Mouse (Mus musculus): Measurements from ENCODE around the gene Gpr89.

The Gpr89 gene

DNA sequence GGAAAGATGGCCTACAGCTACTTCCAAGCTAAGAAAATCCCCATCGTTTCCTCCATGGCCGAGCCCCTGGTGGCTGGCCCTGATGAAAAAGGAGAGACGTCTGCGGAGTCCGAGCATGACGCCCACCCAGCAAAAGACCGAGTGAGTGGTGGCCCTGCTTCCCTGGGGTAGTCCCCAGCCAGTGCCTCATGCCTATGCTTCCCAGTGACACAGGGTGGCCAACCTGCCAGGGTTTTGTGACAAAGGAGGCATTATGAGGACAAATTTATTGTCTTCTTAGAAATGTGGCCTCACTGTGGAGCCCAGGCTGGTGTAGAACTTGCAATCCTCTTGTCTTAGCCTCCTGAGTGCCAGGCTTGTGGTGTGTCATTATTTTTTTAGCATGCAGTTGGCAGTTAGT is 36.1 kb downstream of the Gpr89 start:
- peak; percentile 83 for DNase-seq

DNA sequence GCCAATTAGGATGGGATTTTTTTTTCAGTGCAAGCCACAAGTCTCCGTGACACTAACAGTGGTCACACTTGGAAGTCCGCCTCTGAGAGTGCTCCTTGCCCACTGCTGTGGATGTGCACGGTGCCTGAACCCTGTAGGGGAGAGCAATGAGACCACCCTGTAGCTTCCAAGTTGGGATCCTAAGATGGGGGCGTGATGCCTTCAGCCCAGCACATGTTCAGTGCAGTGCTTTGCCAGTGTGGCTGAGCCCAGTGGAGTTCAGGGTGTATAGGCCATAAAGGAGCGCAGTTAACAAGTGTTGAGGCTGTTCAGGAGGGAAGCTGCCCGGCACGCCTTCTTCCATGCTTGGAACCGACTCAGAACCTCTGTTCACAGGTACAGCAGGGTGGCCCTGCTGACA is 36.6 kb downstream of the Gpr89 start:
- DNase-seq, result peak; percentile 88

- DNase-seq, result peak; percentile 80
Measured at GRCm38 (mm10) chr3:96867863-96868262, 37.3 kb downstream of the Gpr89 start.

DNA sequence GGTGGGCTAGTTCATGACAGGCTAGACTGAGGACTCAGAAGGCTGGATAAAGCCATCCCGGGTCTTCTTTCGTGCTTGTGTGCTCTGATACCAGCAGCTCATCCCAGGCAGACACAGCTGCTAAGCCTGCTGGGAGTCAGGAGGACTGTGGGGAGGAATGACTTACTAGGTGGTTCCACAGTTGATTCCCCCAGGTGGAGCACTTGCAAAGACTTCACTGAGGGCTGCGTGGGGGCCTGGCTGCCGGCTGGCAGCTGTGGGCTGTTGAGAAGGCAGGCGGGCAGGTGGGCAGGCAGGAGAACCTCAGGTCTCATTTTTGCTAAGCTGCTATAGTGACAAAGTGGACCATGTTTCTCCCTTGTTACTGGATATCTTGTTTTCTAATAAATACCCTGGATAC is 44.6 kb downstream of the Gpr89 start:
- peak; percentile 81 for DNase-seq

- DNase-seq, result peak; percentile 83
Measured at GRCm38 (mm10) chr3:96855833-96856232, 49.3 kb downstream of the Gpr89 start.

DNA sequence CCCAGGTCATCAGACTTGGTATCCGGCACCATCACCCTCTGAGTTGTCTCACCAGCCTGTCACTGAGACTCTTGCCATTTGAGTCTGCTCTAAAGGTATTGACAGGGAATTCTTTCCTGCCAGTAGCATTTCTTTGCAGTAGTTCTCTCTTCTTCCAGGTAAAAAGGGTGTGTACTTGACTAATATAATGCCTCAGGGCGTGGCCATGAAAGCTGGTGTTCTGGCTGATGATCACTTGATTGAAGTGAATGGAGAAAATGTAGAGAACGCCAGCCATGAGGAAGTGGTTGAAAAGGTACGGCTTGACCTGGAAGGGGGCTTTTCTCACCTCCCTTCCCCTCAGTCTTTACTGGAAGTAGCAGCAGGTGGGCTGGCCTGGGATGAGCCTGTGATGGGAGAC is 50.8 kb downstream of the Gpr89 start:
- peak; percentile 46 for DNase-seq

GRCm38 (mm10) chr3:96852561-96852960 is 52.6 kb downstream of the Gpr89 start:
- DNase-seq, result peak; percentile 59

DNA sequence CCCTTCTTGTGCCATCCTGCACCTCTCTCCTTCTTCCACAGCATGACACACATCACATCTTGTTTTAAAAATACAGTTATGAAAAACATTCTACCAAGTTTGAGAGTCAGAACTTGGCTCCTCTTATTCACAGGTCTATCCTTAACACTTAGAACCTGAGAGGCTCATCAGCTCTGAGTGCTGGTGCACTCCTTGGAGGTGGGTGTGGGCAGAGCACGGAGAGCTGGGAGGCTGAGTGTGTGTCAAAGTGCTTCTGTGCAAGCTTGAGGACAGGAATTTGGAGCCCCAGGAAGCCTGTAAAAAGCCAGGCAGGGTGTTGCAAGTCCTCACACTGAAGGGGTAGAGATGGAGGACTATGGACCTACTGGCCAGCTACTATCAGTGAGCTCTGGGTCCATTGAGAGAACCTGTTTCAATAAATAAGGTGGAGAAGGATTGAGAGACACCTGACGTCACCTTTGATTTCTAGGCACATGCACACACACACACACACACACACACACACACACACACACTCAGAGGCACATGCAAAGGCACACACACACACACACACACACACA is 55.9 kb downstream of the Gpr89 start:
- DNase-seq, result peak; percentile 70

DNA sequence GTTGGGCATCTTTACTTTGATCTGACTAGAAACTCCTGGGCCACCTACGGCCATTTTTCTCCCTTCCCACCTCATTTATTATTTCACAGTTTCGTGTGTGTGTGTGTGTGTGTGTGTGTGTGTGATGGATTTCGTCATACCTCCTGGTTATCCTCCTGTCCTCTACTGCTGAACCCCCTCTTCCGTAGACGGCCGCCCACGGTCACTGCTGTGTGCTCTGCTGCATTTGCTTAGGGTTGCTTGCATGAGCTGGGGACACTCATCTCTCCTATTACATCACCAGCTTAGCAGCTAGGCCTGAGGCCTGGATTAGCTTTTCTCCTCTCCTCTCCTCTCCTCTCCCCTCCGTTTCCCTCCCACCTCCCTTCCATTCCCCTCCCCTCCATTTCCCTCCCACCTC is 56.7 kb downstream of the Gpr89 start:
- DNase-seq, result peak; percentile 51

DNA sequence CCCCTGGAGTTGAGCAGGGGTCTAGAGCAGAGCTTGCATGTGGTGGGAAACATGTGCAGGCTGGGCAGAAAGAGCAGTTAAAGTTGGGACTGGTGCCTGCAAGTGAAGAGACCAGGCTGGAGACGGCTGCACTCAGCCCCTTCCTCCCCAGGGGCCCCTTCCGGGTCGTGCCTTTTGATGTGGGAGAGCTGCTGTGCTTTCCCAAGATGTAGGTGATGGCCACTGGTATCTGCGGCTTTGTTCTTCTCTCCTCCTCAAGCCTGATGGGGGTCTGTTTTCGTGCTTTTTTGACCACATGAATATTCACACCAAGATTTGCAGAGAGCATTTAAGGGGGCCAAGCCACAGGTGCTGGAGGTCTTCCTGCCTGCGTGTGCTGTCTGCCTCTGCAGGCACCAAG is 57.5 kb downstream of the Gpr89 start:
- peak; percentile 71 for DNase-seq

DNA sequence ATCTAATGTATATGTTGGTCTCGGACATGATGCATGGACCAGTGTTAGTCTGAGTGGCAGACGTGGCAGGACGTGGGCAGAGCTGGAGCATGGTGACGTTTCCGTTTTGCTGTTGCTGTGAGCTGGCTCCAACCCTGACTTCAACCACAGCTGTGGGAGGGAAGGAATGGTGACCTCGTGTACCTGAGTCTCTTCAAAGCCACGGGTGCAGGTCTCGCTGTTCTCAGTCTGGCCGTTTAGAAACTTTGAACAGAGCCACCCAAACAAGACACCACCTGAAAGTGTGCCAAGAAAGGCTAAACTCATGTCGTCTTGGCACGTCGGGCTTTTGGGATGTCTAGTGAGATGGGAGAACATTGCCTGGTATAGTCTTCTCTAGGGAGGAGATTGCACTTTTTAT is 58.2 kb downstream of the Gpr89 start:
- DNase-seq, result peak; percentile 85

GRCm38 (mm10) chr3:96845806-96846205 is 59.3 kb downstream of the Gpr89 start:
- peak; percentile 70 for DNase-seq

DNA sequence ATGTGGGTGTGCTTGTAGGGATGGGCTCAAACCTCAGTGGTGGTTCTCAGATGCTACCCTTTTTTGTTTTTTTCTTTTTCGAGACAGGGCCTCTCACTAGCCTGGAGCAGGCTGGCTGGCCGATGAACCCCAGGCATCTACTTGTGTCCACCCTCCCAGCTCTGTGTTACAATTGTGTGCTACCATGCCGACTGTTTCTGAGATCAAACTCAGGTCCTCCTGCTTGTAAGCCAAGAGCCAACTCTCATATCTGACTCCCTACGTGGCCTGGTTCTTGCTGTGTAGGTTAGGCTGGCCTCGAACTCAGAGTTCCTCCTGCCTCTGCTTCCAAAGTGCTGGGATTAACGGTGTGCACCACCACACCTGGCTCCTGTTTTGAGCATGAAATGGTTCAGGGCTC is 60.0 kb downstream of the Gpr89 start:
- peak; percentile 85 for DNase-seq

- DNase-seq, result peak; percentile 68
Measured at GRCm38 (mm10) chr3:96838996-96839645, 66.0 kb downstream of the Gpr89 start.

DNA sequence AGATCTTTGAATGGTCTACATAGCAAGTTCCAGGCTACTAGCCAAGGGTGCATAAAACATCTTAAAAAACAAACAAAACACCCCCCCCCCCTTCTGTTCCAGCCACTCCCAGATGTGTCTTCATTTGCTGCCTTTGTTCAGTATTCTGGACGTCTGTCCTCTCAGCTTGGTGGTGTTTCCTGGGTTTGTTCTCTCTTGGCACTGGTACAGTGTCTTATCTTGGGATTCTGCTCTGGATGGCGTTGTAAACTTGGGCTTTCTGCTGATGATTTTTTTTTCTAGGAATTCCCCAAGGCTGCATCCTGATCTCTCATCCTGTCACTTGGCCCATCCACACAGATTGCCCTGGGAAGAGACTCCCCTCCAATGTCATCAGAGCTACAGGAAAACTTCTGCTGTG is 68.7 kb downstream of the Gpr89 start:
- DNase-seq, result no peak

DNA sequence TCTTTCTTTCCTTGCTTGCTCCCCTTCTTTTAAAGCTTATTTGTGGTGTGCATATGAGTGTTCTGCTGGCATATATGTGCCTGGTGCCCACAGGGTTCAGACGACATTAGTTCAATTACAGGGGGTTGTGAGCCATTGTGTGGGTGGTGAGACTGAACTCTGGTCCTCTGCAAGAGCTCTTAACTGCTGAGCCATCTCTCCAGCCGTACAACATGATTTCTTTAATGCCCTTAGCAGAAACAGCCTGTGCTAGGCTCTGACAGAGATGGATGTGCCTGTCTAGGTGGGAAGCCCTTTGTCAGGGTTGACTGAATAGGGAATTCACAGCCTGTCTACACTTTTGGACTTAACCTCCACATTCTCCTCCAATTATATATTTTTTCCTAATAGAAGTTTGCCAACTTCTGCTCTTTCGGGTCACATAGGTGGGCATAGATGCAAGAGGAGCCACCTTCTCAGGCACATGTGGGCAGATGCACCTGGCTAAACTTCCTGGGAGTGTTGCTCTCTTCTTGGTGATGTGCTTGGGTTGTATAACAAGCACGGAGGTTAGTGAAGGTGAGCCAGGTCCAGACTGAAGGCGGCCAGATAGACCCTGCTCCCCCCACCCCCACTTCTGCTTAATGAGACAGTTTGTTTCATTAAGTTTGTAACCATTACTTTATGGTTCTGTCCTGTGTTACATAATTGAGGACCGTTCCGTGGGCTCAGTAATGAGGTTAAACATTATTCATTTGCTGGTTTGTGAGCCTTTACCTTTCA is 70.4 kb downstream of the Gpr89 start:
- DNase-seq, result peak; percentile 63

GRCm38 (mm10) chr3:96832930-96833329 is 72.2 kb downstream of the Gpr89 start:
- DNase-seq, result peak; percentile 63

DNA sequence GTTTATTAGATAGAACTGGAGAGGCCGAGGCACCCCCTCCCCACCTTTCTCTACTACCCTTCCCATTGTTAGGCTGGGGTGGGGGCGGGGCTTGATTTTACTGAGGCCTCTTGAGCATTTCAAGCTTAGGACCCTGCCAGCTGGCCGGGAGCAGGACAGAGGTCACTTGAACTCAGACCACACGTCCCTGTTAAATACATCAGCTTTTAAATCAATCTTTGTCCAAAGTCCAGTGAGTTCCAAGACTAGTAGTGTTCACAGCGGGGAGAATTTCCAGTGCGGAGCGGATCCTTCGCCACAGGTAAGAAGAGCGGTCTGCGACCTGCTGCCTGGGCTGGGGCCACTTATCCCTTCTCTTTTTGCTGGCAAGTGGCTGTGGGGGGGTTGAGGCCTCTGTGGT is 75.3 kb downstream of the Gpr89 start:
- DNase-seq, result no peak

- DNase-seq, result no peak
Measured at GRCm38 (mm10) chr3:96828984-96829383, 76.2 kb downstream of the Gpr89 start, which contains the start of the genes Pdzk1 and Cd160. Gene Pdzk1 (plus strand): TSS chr3:96829284. Gene Cd160 (minus strand): TSS chr3:96829351.

- peak; percentile 73 for DNase-seq
Measured at GRCm38 (mm10) chr3:96828308-96828864, 76.8 kb downstream of the Gpr89 start.

DNA sequence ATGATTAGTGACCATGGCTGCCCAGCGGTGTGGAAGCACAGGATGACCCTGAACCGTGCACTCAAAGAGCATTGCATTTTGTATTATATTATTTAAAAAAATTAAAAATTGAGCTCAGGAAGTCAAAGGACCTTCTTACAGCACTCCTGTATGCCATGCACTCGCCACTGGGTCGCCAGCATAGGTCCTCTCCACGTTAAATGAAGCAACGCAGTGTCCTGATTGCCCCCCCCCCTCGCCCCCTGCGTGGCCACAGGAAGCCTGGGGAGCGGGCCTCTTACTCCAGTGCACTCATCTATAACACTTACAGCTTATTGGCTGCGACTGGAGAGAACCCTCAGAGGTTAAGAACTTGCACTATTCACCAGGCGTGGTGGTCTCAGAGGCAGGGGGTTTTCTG is 79.9 kb downstream of the Gpr89 start:
- peak; percentile 76 for DNase-seq

GRCm38 (mm10) chr3:96824614-96825013 is 80.5 kb downstream of the Gpr89 start:
- peak; percentile 80 for DNase-seq

- peak; percentile 57 for DNase-seq
Measured at GRCm38 (mm10) chr3:96823701-96824100, 81.4 kb downstream of the Gpr89 start.

- DNase-seq, result peak; percentile 61
Measured at GRCm38 (mm10) chr3:96821581-96821980, 83.6 kb downstream of the Gpr89 start.

Data from heart, adult 11 months (tissue).